Mouse (Mus musculus) heart, postnatal 0 days (tissue): ENCODE results near the gene Elmo2.

Experiments used
- CTCF ChIP-seq: IDR thresholded peaks from 2 replicates; pipeline ENCODE4 v1.5.1; 2016; ENCODE audit warnings: antibody characterized with exemption, control low read depth, low read depth
- EP300 ChIP-seq: IDR thresholded peaks from 2 replicates; pipeline ENCODE4 v1.6.1; 2016; ENCODE audit warnings: antibody characterized with exemption, low read depth

GRCm38 (mm10) chr2:165252381-165252780 lies 73.9 kb downstream of the Elmo2 start:
- TF ChIP-seq CTCF (no peak), EP300 (no peak)
